Mouse (Mus musculus) hindbrain, embryonic 11.5 days (tissue): Measurements from ENCODE around the gene Svip. TPM values are rescaled to one million over a fixed set of nuclear protein-coding genes. Genes with fewer than 3 reads are reported as not detected.

Experiments
- ATAC-seq: fragments of 200-750 bp; cut with Nextera tagmentation; 2 replicates; pipeline ENCODE4 v1.8.0; 2017; ENCODE audit warnings: mild to moderate bottlenecking, moderate TSS enrichment, moderate library complexity; ENCODE audit not compliant: low FRiP score
- DNase-seq: peaks from one replicate; pipeline ENCODE4 v3.0.0-alpha.2; 2015; ENCODE audit warnings: low spot score
- H3K27ac ChIP-seq: fragments of 300-500 bp; sonication (generic); 2 replicates; pipeline ENCODE4 v1.5.1; 2014; ENCODE audit warnings: mild to moderate bottlenecking, low read depth, low read length
- H3K27me3 ChIP-seq: fragments of 300-500 bp; sonication (generic); 2 replicates; pipeline ENCODE4 v1.6.1; 2014; ENCODE audit warnings: mild to moderate bottlenecking, low read length, moderate library complexity, mixed read lengths; ENCODE audit not compliant: control insufficient read depth, insufficient read depth
- H3K36me3 ChIP-seq: fragments of 300-500 bp; sonication (generic); 2 replicates; pipeline ENCODE4 v1.6.1; 2014; ENCODE audit warnings: mild to moderate bottlenecking, low read length, moderate library complexity, mixed read lengths; ENCODE audit not compliant: control insufficient read depth, insufficient read depth
- H3K4me1 ChIP-seq: fragments of 300-500 bp; sonication (generic); replicated peaks from 2 replicates; pipeline ENCODE4 v1.6.1; 2014; ENCODE audit warnings: low read length, mixed read lengths; ENCODE audit not compliant: control insufficient read depth, insufficient read depth
- H3K4me2 ChIP-seq: fragments of 300-500 bp; sonication (generic); replicated peaks from 2 replicates; pipeline ENCODE4 v1.6.1; 2014; ENCODE audit warnings: mild to moderate bottlenecking, low read depth, low read length
- H3K4me3 ChIP-seq: fragments of 300-500 bp; sonication (generic); 2 replicates; pipeline ENCODE4 v1.5.1; 2014; ENCODE audit warnings: low read depth, low read length
- H3K9ac ChIP-seq: fragments of 300-500 bp; sonication (generic); 2 replicates; pipeline ENCODE4 v1.6.1; 2014; ENCODE audit warnings: low read depth, low read length
- H3K9me3 ChIP-seq: fragments of 300-500 bp; sonication (generic); 2 replicates; pipeline ENCODE4 v1.6.1; 2016; ENCODE audit warnings: low read length; ENCODE audit not compliant: control insufficient read depth
- WGBS: fragments of 180-500 bp; shearing (Covaris S2); extraction: QIAGEN DNeasy Blood & Tissue Kit; methylation state at CpG from one replicate; pipeline ENCODE4 v1.1.7; 2014; 5-methylcytosine and 5-hydroxymethylcytosine counted together
- polyA plus RNA-seq: library from polyadenylated mRNA; unstranded; fragments of >200 nt; fragmentation: Nextera tagmentation; extraction: Ambion mirVana; gene quantifications from 2 replicates; pipeline ENCODE4 v1.2.1, GENCODE M21; 2014

Gene Svip
- polyA plus RNA-seq, 1 experiment from 2014 or later: 18.1 TPM

DNA sequence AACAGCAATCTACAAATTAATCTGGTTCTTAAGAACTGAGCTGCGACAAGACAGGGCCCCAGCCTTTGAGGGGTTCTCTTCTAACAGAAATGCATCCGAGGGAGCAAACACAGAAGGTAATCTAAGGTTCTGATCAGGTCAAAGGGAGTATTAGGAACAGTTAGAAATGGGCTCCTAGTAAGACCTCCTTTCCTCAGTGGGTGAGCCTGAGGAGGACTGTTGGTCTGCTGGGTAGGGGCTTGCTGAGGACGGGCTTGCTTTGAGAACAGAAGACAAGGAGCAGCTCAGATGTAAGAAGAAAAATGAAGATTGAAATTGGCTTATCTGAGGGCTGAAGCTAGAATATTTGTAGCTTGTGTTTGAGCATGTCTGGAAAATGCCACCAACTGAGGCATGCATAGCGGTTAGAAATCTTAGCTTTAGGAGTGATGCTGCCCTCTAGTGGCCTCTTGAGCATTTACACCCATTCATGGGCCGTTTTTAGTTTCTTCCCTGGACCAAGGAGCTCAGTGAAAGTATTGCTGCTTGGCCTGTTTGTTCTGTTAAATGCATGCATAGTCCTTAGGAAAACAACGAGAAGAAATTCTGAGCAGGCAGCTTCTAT is 33.5 kb downstream of the Svip start:
- H3K27ac ChIP-seq: no peak overlapping the region
- no peaks in the 10 kb centered on the region for H3K27me3 ChIP-seq
- H3K9ac ChIP-seq: no peak overlapping the region
- ATAC-seq: peak; percentile 73
- peak; percentile 82 for DNase-seq
- no peaks in the 10 kb centered on the region for H3K9me3 ChIP-seq
- H3K4me3 ChIP-seq: no peak overlapping the region
- 37% methylated on average over 6 of the region's 6 CpGs for whole genome bisulfite sequencing
- H3K36me3 ChIP-seq: no peaks in the 10 kb centered on the region
- H3K4me2 ChIP-seq: no peak overlapping the region
- no peaks in the 10 kb centered on the region for H3K4me1 ChIP-seq

DNA sequence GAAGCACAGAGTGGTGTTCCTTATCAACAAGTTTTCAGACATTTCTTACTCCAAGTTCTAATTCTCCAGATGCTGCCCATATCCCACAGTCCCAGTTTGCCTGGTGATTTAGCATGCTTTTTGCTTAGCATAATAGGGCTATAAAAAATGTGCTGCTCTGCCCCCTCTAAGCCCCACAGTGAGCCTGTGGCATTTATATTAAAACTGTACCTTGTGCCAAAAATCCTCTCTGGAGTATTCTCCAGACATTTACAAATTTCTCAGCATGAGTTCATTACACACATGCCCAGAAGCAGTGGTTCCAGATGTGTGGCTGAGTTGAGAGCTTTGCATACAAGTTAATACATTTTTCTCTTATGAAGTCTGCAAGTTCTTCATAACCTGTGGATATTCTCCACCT is 36.4 kb downstream of the Svip start:
- no peaks in the 10 kb centered on the region for H3K27me3 ChIP-seq
- no peak overlapping the region for H3K4me2 ChIP-seq
- H3K36me3 ChIP-seq: no peaks in the 10 kb centered on the region
- no peaks in the 10 kb centered on the region for H3K4me1 ChIP-seq
- H3K27ac ChIP-seq: no peak overlapping the region
- no peak overlapping the region for H3K4me3 ChIP-seq
- H3K9me3 ChIP-seq: no peaks in the 10 kb centered on the region
- DNase-seq (no peak), ATAC-seq (no peak)
- no peak overlapping the region for H3K9ac ChIP-seq

DNA sequence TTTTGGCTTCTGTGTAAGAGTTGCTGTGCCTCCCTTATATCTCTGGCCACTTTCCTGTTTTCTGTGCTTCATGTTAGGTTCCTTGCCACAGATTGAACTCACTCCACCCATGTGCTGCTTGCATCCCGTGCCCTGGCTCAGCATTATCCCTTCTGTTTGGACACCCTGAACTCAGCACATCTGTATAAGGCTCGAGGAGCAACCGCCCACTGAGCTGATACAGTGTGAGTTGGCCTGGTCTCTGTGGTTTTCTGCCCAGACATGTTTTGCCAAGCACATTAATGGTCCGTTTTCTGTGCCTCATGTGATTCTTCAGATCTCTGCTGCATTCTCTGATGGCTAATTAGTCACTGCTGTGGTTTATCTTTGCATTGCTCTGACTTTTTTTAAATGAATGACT is 38.2 kb downstream of the Svip start:
- Histone ChIP-seq H3K4me2 (no peak overlapping the region), H3K9ac (no peak overlapping the region), H3K27ac (no peak overlapping the region), H3K4me3 (no peak overlapping the region), H3K27me3 (no peaks in the 10 kb centered on the region), H3K9me3 (no peaks in the 10 kb centered on the region), H3K36me3 (no peaks in the 10 kb centered on the region), H3K4me1 (no peaks in the 10 kb centered on the region)
- ATAC-seq (no peak), DNase-seq (no peak)
- WGBS: 77% methylated on average over 4 of the region's 4 CpGs

DNA sequence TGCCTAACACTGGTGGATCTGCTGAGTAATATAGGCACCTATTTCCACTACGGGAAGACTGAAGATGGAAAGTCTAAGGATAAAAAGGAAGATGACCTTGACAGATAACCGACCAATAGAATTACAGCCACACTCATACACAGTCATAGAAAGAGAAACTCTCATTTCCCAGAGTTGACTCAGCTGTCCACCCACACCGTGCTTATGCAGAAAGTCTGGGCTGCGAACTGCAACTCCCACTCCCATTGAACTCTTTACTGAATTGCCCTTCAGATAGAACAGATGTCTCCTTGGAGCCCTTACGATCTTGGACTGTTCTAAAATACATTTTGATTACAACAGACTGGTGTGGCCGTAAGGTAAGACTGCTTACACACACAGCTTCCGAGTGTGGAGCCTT is 41.1 kb downstream of the Svip start:
- H3K4me3 ChIP-seq: no peak overlapping the region
- H3K36me3 ChIP-seq: no peaks in the 10 kb centered on the region
- H3K4me1 ChIP-seq: no peaks in the 10 kb centered on the region
- H3K9ac ChIP-seq: no peak overlapping the region
- no peak overlapping the region for H3K27ac ChIP-seq
- no peaks in the 10 kb centered on the region for H3K9me3 ChIP-seq
- DNase-seq: no peak
- no peak overlapping the region for H3K4me2 ChIP-seq
- no peak for ATAC-seq
- no peaks in the 10 kb centered on the region for H3K27me3 ChIP-seq
- 91% methylated on average over 7 of the region's 7 CpGs for WGBS

DNA sequence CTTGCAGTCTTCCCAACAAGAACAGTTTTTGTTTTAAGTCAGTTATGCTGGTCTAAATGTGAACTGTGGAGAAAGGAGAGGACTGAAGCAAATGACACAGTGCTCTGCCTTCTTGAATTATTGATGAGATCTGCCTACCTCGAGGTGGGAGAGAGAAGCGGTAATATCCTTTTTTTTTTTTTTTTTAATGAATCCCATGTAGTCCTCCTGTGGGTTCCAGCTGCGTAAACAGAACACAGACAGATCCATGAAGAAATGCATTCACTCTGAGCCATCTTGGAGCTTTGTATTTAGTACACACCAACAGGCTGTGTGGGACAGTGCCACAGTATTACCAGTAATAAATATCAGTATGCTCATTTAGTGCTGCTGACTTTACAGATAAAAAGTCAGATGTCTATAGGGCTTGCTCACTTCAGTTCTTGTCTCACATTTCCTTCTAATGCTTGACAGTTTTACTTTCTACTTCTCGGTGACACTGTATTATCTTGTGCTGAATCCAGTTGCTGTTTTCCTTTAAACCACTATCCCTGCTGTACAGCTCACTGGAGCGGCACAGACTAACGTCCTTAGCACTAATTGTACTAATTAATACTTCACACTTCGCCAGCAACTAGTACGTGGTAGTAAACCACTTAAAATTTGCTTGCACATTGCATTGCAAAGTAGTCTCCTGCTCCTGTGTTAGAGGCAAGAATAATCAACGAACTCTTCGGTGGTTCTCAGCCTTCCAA is 43.4 kb downstream of the Svip start:
- no peak for ATAC-seq
- H3K27ac ChIP-seq: no peak overlapping the region
- WGBS: 69% methylated on average over 10 of the region's 10 CpGs

DNA sequence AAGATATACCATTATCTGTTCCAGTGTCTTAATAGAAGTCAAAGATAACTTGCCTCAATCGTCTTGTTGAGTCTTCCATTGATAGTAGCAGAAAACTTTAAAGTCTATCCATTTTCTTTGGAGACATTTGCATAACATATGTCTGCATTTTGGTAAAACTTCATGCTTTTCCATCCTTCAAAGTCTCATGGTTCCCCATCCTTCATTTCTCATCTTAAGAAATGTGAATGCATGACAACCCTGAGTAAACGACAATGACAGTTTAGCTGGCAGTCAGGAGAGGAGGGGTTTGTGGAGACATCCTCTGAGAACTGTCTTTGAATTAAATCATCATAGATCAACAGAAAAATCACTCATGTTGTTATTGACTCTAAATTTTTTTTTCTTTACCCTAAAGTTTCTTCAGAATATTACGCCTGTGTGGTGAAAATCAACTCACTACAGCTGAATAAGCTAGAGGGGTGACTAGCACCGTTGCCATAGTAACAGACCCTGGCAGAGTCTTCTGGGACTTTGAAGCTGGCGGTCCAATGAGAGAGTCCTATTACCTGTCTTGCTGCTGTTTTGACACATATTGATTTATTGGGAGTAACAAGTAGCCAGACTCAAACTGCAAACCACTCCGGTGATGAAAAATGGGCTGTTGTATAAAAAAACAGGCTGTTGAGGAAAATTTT is 45.0 kb downstream of the Svip start:
- Histone ChIP-seq H3K4me3 (no peak overlapping the region), H3K27ac (no peak overlapping the region), H3K9me3 (no peaks in the 10 kb centered on the region), H3K9ac (no peak overlapping the region), H3K36me3 (no peaks in the 10 kb centered on the region), H3K4me1 (no peaks in the 10 kb centered on the region), H3K4me2 (no peak overlapping the region), H3K27me3 (no peaks in the 10 kb centered on the region)
- DNase-seq (peak; percentile 46), ATAC-seq (peak; percentile 82)
- 49% methylated on average over 6 of the region's 6 CpGs for WGBS

More for the DNA sequence above, 43.4 kb downstream of the Svip start:
- Histone ChIP-seq H3K4me1 (no peaks in the 10 kb centered on the region), H3K9me3 (no peaks in the 10 kb centered on the region), H3K36me3 (no peaks in the 10 kb centered on the region), H3K4me3 (no peak overlapping the region), H3K27me3 (no peaks in the 10 kb centered on the region), H3K9ac (no peak overlapping the region), H3K4me2 (no peak overlapping the region)
- DNase-seq: no peak

DNA sequence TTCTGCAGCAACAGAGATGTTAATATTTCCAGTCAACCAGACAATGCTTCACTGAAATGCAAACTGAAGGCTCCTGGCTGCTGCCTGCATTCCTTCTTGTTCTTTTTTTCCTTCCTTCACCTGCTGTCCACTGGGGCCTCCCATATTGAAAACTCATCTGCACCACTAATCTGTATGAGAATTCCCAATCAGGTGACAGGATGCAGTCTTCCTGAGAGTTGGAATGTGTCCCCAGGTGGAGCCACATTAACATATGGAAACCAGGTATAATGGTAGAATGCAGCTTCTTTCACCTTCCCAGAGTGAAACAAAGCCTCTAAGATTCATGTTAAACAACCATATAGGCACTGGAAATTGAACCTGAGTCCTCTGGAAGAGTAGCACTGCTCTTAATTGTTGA is 48.1 kb downstream of the Svip start:
- no peak overlapping the region for H3K9ac ChIP-seq
- no peaks in the 10 kb centered on the region for H3K4me1 ChIP-seq
- H3K27ac ChIP-seq: no peak overlapping the region
- H3K36me3 ChIP-seq: no peaks in the 10 kb centered on the region
- H3K27me3 ChIP-seq: no peaks in the 10 kb centered on the region
- ATAC-seq (no peak), DNase-seq (no peak)
- no peak overlapping the region for H3K4me2 ChIP-seq
- H3K4me3 ChIP-seq: no peak overlapping the region
- no peaks in the 10 kb centered on the region for H3K9me3 ChIP-seq

DNA sequence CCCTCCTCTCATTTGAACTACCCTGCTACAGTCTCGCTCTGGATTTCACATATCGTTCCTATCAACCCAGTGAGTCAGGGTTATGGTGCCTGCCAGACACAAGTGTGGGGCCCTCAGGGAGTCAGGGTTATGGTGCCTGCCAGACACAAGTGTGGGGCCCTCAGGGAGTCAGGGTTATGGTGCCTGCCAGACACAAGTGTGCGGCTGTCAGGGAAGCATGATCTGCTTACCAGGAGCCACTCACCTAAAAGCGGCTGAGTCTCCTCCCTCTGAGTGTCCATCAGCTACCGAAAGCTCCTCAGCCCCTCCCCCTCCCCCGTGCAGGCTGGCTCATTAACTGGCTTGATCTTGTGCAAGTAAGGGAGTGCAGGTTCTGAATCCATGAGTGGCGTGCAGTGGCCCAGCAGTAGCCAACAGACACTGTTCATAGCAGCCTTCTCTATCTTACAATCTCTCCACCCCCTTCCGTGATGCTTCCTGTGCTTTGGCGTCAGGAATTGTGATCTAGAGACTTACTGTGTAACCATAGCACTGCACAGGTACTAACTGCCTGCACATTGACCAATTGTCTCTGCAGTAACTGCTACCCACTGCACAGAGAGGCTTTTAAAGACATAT is 50.3 kb downstream of the Svip start:
- Histone ChIP-seq H3K36me3 (no peaks in the 10 kb centered on the region), H3K4me2 (no peak overlapping the region), H3K4me3 (no peak overlapping the region), H3K9me3 (no peaks in the 10 kb centered on the region), H3K27me3 (no peaks in the 10 kb centered on the region), H3K27ac (no peak overlapping the region), H3K9ac (no peak overlapping the region), H3K4me1 (no peaks in the 10 kb centered on the region)
- ATAC-seq (peak; percentile 56; the same call in 1 of the 2 replicates), DNase-seq (peak; percentile 29)
- WGBS: 63% methylated on average over 9 of the region's 9 CpGs
